Mouse (Mus musculus) liver, embryonic 14.5 days (tissue): ENCODE measurements around the gene Abca2.

Experiments used
- CTCF ChIP-seq: IDR thresholded peaks from 2 replicates; pipeline ENCODE4 v1.5.1; 2016; ENCODE audit warnings: antibody characterized with exemption, low read depth, control low read depth
- EP300 ChIP-seq: IDR thresholded peaks from 2 replicates; pipeline ENCODE4 v1.6.1; 2016; ENCODE audit warnings: antibody characterized with exemption, low read depth

GRCm38 (mm10) chr2:25488671-25489068 lies 60.2 kb downstream of the Abca2 start:
- TF ChIP-seq CTCF (no peak), EP300 (no peak)
